Mouse (Mus musculus) liver, adult 2 months (tissue): ENCODE data around the gene Dynlrb2.

Source experiments
- CTCF ChIP-seq: fragments of 200-500 bp; IDR thresholded peaks from 2 replicates; pipeline ENCODE4 v1.5.1; 2011; ENCODE audit warnings: low read depth, low read length, control low read depth
- POLR2A ChIP-seq: fragments of 200-500 bp; IDR thresholded peaks from 2 replicates; pipeline ENCODE4 v1.6.1; 2011; ENCODE audit warnings: low read length, control low read depth; ENCODE audit not compliant: insufficient read depth; ENCODE audit errors: extremely low read depth

DNA sequence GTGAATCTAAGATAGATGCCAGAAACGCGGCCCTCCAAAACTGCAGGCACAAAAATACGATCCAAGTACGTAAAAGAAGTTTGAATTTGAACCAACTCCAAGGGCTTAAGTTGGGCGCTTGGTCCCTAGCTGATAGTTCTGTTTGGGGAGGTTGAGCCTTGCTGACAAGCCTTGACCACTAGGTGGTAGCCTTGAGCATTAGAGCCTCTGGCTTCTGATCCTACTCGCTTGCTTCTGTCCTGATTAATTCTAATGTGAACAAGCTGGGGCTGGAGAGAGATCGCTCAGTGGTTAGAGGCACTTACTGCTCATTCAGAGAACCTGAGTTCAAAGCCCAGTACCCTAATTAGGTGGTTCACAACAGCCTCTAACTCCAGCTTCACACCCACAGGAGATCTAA lies 23.9 kb upstream of the Dynlrb2 start:
- TF ChIP-seq CTCF (peak; percentile 69; the same call in 1 of the 2 replicates), POLR2A (no peak)
